Mouse (Mus musculus): ENCODE measurements around the gene Gstp1.

- TF ChIP-seq EP300 (IDR thresholded peaks at IDR 0.05; ENCODE audit: low read depth) (no peak), CTCF (IDR thresholded peaks at IDR 0.05; ENCODE audit: low read depth) (no peak)
Measured at GRCm38 (mm10) chr19:3996747-3997146, 41.0 kb downstream of the Gstp1 start.

All from liver, embryonic 14.5 days (tissue).